32 mouse cellular contexts compared by ENCODE assay signal in the genomic region with DNA sequence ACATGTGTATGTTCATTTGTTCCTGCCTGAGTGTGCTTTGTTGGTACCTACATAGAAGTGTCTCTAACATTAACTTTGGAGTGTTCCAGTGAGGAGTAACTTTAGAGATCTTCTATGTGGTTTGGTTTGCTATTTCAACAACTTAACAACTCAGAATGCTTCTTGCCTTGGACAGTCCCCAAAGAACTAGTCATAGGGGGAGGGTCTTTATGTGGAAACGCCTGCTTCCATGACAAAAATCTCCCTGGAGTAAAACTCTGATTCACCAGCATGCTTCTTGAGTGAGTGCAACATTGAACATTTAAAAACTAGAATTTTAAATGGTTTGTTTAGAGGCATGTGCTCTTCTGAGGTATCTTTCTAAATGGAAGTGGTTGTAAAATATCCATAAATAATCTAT.
A peak's percentile ranks its signal among the peaks of the same experiment; 100 is the strongest.
DNase-seq lines count a peak whose midpoint lies in the region; ATAC-seq lines count a peak whose summit lies in the region.
"Had no signal": no experiment of that assay in that cellular context is flagged by ENCODE, and none has a peak within 500 bp of the region (broad histone marks: within the 10 kb centered on the region; RNA-seq: fewer than 3 reads in every experiment).

No protein-coding gene starts in this region.

- intact Hi-C loops in heart, postnatal 10 days (cut with DNase I) = no loop called here

- no peak overlapping the region for H3K27ac ChIP-seq in heart, embryonic 10.5 days
- no peak overlapping the region for H3K27ac ChIP-seq in hindbrain, embryonic 12.5 days
- H3K27ac ChIP-seq: embryonic facial prominence, embryonic 10.5 days; embryonic facial prominence, embryonic 13.5 days; heart, adult 2 months; hindbrain, embryonic 10.5 days; hindbrain, embryonic 14.5 days; hindbrain, postnatal 0 days had no signal

- H3K9ac ChIP-seq in hindbrain, embryonic 12.5 days = no peak overlapping the region
- H3K9ac ChIP-seq: embryonic facial prominence, embryonic 13.5 days; forebrain, postnatal 0 days; hindbrain, embryonic 14.5 days had no signal

- no peak overlapping the region for H3K4me3 ChIP-seq in heart, embryonic 10.5 days
- H3K4me3 ChIP-seq in hindbrain, embryonic 12.5 days = no peak overlapping the region
- H3K4me3 ChIP-seq: embryonic facial prominence, embryonic 10.5 days; embryonic facial prominence, embryonic 13.5 days; heart, adult 2 months; hindbrain, embryonic 10.5 days had no signal

- H3K9me3 ChIP-seq in heart, embryonic 10.5 days = no peaks in the 10 kb centered on the region
- H3K9me3 ChIP-seq in hindbrain, embryonic 12.5 days (replicated peaks) = no peaks in the 10 kb centered on the region
- H3K9me3 ChIP-seq: embryonic facial prominence, embryonic 10.5 days; embryonic facial prominence, embryonic 13.5 days; G1E; hindbrain, embryonic 10.5 days had no signal

- 77% methylated on average over 1 of the region's 1 CpGs for WGBS in heart, embryonic 10.5 days
- 87% methylated on average over 1 of the region's 1 CpGs for WGBS in hindbrain, embryonic 12.5 days

- no peaks in the 10 kb centered on the region for H3K27me3 ChIP-seq in heart, embryonic 10.5 days (ENCODE audit: insufficient read depth, poor library complexity, severe bottlenecking)
- peaks cover 6% of the 10 kb centered on the region; the same call in 1 of the 2 replicates for H3K27me3 ChIP-seq in hindbrain, embryonic 12.5 days
- H3K27me3 ChIP-seq: CH12.LX had no signal

- DNase-seq in heart, postnatal 10 days = peak; percentile 9 to 11
- DNase-seq in heart, embryonic 10.5 days (ENCODE audit: low spot score) = no peak
- peak; percentile 36 for DNase-seq in Muller cell, postnatal 12 days (ENCODE audit: inconsistent ontology term)
- peak; percentile 14 for DNase-seq in adipocyte (ENCODE audit: low spot score)
- DNase-seq in skeletal muscle tissue, adult 2 months (ENCODE audit: low read depth, low spot score) = peak; percentile 13
- DNase-seq in cerebellum, postnatal 10 days = no peak
- DNase-seq in spleen, adult 18-20 months = no peak
- DNase-seq: adrenal gland, postnatal 10 days; B cell, adult 2 months; cerebellum, adult 11 months; cerebellum, adult 2 months; cerebellum, adult 9-11 months; cerebellum, postnatal 36 days; embryo, embryonic 11 days; forebrain, postnatal 0 days; gastrocnemius, postnatal 10 days; gastrocnemius, postnatal 36 days; heart, adult 2 months; heart, postnatal 36 days; kidney, adult 18-20 months had no signal

- no peak for ATAC-seq in hindbrain, embryonic 12.5 days (ENCODE audit: low FRiP score)
- ATAC-seq: forebrain, embryonic 14.5 days; forebrain, postnatal 0 days; hindbrain, postnatal 0 days; inflammation-experienced regulatory T-cells, adult 6 months; intestine, embryonic 16.5 days had no signal

- H3K4me1 ChIP-seq in heart, embryonic 10.5 days = no peaks in the 10 kb centered on the region
- no peaks in the 10 kb centered on the region for H3K4me1 ChIP-seq in hindbrain, embryonic 12.5 days
- H3K4me1 ChIP-seq: embryonic facial prominence, embryonic 10.5 days; embryonic facial prominence, embryonic 13.5 days; hindbrain, embryonic 10.5 days had no signal

- no peak overlapping the region for H3K4me2 ChIP-seq in hindbrain, embryonic 12.5 days (replicated peaks)
- H3K4me2 ChIP-seq: embryonic facial prominence, embryonic 13.5 days; heart, embryonic 11.5 days; hindbrain, embryonic 14.5 days had no signal

- H3K36me3 ChIP-seq in heart, embryonic 10.5 days = no peaks in the 10 kb centered on the region
- H3K36me3 ChIP-seq in hindbrain, embryonic 12.5 days = no peaks in the 10 kb centered on the region
- H3K36me3 ChIP-seq: embryonic facial prominence, embryonic 10.5 days; embryonic facial prominence, embryonic 13.5 days; G1E; hindbrain, embryonic 10.5 days had no signal

Comparison
In these comparisons a context has a peak if more than half of its experiments do, and no peak if none do; other contexts are left out.
1. DNase-seq: peak in heart, postnatal 10 days (2 of 2), Muller cell, postnatal 12 days (single experiment), adipocyte (single experiment) and skeletal muscle tissue, adult 2 months (single experiment); none in heart, embryonic 10.5 days (single experiment), cerebellum, postnatal 10 days (0 of 2) and spleen, adult 18-20 months (0 of 2).